Mouse (Mus musculus): Measurements from ENCODE around the gene Fam222a. TPM values are rescaled to one million over a fixed set of nuclear protein-coding genes. Genes with fewer than 3 reads are reported as not detected.

Gene Fam222a
- total RNA-seq, 2 experiments from 2014 or later: 10.0 to 12.6 TPM

GRCm38 (mm10) chr5:114597652-114598051 lies 29.8 kb downstream of the Fam222a start:
- intact Hi-C loops (cut with DNase I): no loop called here
- no peak for DNase-seq (ENCODE audit: low spot score in 2 of 2)

- DNase-seq (ENCODE audit: low spot score in 2 of 2): no peak
- intact Hi-C loops (cut with DNase I): no loop called here
Measured at GRCm38 (mm10) chr5:114602012-114602411, 34.2 kb downstream of the Fam222a start.

GRCm38 (mm10) chr5:114603975-114604374 lies 36.2 kb downstream of the Fam222a start:
- no peak for DNase-seq (ENCODE audit: low spot score in 2 of 2)
- intact Hi-C loops (cut with DNase I): no loop called here

- intact Hi-C loops (cut with DNase I): loop anchor here (5.0 kb wide), 1 partner anchor 143 kb away; no protein-coding TSS in a partner anchor
Measured at GRCm38 (mm10) chr5:114604781-114605290, 37.0 kb downstream of the Fam222a start.

GRCm38 (mm10) chr5:114605981-114606380 lies 38.2 kb downstream of the Fam222a start:
- no peak for DNase-seq (ENCODE audit: low spot score in 2 of 2)
- intact Hi-C loops (cut with DNase I): loop anchor here (2.0 to 5.0 kb wide), 2 partner anchors 37 to 144 kb away; partner anchors contain the start of gene Fam222a

More at GRCm38 (mm10) chr5:114604781-114605290, 37.0 kb downstream of the Fam222a start:
- no peak for DNase-seq (ENCODE audit: low spot score in 2 of 2)

GRCm38 (mm10) chr5:114607651-114608050 lies 39.8 kb downstream of the Fam222a start:
- DNase-seq (ENCODE audit: low spot score in 2 of 2): peak; percentile 48 to 60
- intact Hi-C loops (cut with DNase I): loop anchor here (2.0 to 5.0 kb wide), 2 partner anchors 39 to 145 kb away; partner anchors contain the start of gene Fam222a

- intact Hi-C loops (cut with DNase I): loop anchor here (5.0 kb wide), 1 partner anchor 146 kb away; no protein-coding TSS in a partner anchor
- DNase-seq (ENCODE audit: low spot score in 2 of 2): peak; percentile 64 to 70
Measured at GRCm38 (mm10) chr5:114608516-114608915, 40.7 kb downstream of the Fam222a start.

- no peak for DNase-seq (ENCODE audit: low spot score in 2 of 2)
- intact Hi-C loops (cut with DNase I): no loop called here
Measured at GRCm38 (mm10) chr5:114611256-114611655, 43.4 kb downstream of the Fam222a start.

GRCm38 (mm10) chr5:114611968-114612608 lies 44.3 kb downstream of the Fam222a start:
- no peak for DNase-seq (ENCODE audit: low spot score in 2 of 2)
- intact Hi-C loops (cut with DNase I): no loop called here

GRCm38 (mm10) chr5:114614863-114615262 lies 47.0 kb downstream of the Fam222a start:
- DNase-seq (ENCODE audit: low spot score in 2 of 2): no peak
- intact Hi-C loops (cut with DNase I): no loop called here

GRCm38 (mm10) chr5:114616336-114617061 lies 48.7 kb downstream of the Fam222a start:
- DNase-seq (ENCODE audit: low spot score in 2 of 2): no peak
- intact Hi-C loops (cut with DNase I): no loop called here

GRCm38 (mm10) chr5:114617809-114618208 lies 50.0 kb downstream of the Fam222a start:
- no peak for DNase-seq (ENCODE audit: low spot score in 2 of 2)
- intact Hi-C loops (cut with DNase I): no loop called here

- intact Hi-C loops (cut with DNase I): no loop called here
- DNase-seq (ENCODE audit: low spot score in 2 of 2): peak in 1 of 2 experiments; percentile 41
Measured at GRCm38 (mm10) chr5:114618851-114619250, 51.0 kb downstream of the Fam222a start.

- DNase-seq (ENCODE audit: low spot score in 2 of 2): no peak
- intact Hi-C loops (cut with DNase I): no loop called here
Measured at GRCm38 (mm10) chr5:114620305-114620704, 52.5 kb downstream of the Fam222a start.

- intact Hi-C loops (cut with DNase I): no loop called here
- DNase-seq (ENCODE audit: low spot score in 2 of 2): peak; percentile 31 to 39
Measured at GRCm38 (mm10) chr5:114625590-114625989, 57.8 kb downstream of the Fam222a start.

GRCm38 (mm10) chr5:114631336-114631735 lies 63.5 kb downstream of the Fam222a start:
- no peak for DNase-seq (ENCODE audit: low spot score in 2 of 2)
- intact Hi-C loops (cut with DNase I): no loop called here

GRCm38 (mm10) chr5:114636091-114636490 lies 68.3 kb downstream of the Fam222a start:
- no peak for DNase-seq (ENCODE audit: low spot score in 2 of 2)
- intact Hi-C loops (cut with DNase I): no loop called here

GRCm38 (mm10) chr5:114638769-114639644 lies 71.2 kb downstream of the Fam222a start:
- peak; percentile 67 to 81 for DNase-seq (ENCODE audit: low spot score in 2 of 2)
- intact Hi-C loops (cut with DNase I): loop anchor here (1.0 kb wide), 1 partner anchor 28 kb away; no protein-coding TSS in a partner anchor

- intact Hi-C loops (cut with DNase I): loop anchor here (1.0 kb wide), 1 partner anchor 28 kb away; no protein-coding TSS in a partner anchor
- no peak for DNase-seq (ENCODE audit: low spot score in 2 of 2)
Measured at GRCm38 (mm10) chr5:114639645-114639957, 71.8 kb downstream of the Fam222a start.

GRCm38 (mm10) chr5:114640809-114641208 lies 73.0 kb downstream of the Fam222a start:
- no peak for DNase-seq (ENCODE audit: low spot score in 2 of 2)
- intact Hi-C loops (cut with DNase I): no loop called here
